Mouse (Mus musculus): Measurements from ENCODE around the gene Mthfd1.

Gene Mthfd1

DNA sequence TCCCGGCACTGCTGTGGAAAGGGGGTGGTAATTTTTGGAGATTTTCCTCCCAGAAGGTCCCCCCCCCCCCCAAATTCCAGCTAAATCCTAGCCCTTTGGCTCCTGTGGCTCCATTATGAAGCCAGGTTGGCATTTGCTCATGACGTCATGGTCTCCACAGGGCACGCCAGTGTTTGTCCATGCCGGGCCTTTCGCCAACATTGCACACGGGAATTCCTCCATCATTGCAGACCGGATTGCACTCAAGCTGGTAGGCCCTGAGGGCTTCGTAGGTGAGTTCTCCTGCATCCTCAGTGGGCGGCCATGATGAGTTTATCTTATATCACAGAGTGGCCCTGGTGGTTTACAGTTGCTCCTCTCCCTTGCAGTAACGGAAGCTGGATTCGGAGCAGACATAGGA, 48.4 kb downstream of the Mthfd1 start:
- no peak for DNase-seq (ENCODE audit: low spot score)

DNA sequence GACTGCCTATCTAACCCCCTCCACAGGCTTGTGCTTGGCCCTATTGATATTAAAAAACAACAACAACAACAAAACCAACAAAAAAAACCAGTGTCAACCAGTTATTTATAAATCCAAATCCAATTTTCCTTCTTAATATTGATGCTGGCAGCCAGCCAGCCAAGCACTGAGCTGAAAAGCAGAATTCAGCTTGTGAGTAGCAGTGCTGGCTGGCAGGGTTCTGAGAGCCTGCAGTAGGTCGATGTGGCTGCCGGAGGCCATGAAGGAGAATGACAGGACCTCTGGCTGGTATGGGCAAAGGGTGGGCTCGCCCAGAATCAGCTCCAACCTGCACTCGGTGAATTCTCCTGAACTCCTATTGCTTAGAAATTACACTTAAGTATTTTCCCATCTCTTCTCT, 49.1 kb downstream of the Mthfd1 start:
- DNase-seq (ENCODE audit: low spot score): no peak

GRCm38 (mm10) chr12:76305107-76305506, 50.0 kb downstream of the Mthfd1 start:
- no peak for DNase-seq (ENCODE audit: low spot score)

GRCm38 (mm10) chr12:76306852-76307561, 51.9 kb downstream of the Mthfd1 start:
- no peak for DNase-seq (ENCODE audit: low spot score)

DNA sequence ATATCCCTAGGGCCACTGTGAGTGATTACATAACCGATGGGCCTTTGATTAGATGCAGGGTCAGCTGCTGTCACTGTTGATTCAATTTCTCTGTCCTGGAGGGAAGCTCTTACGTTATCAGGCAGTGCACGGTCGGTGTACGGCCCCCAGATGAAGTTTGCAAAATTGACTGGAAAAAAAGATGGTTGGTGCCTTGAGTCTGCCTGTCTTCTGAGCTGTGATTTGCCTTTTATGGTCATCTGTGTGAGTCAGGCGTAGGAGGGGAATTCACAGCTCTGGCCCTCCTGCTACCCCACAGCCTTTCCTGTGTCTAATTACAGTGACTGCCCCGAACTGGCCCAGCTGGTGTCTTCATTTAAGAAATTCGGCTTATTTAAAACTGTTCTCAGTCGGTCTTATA, 52.9 kb downstream of the Mthfd1 start:
- peak; percentile 33 for DNase-seq (ENCODE audit: low spot score)

DNA sequence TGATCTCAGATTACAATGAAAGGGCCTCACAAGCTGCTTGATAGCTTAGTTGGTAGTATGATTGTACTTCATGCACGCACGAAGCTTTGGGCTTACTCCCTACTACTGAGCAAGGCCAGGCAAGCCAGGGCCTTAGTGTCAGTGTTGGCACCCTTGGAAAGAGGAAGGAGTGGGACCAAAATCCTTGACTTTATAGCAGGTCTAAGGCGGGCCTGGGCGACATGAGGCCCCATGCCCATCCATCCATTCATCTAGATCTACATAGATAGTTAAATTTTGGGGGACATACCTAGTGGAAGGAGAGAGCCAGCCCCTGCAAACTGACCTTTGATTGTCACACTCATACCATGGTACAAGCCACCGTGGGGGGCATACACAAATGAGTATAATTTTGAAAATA, 53.3 kb downstream of the Mthfd1 start:
- no peak for DNase-seq (ENCODE audit: low spot score)

- DNase-seq (ENCODE audit: low spot score): no peak
Observed at GRCm38 (mm10) chr12:76310007-76310406, 54.9 kb downstream of the Mthfd1 start.

DNA sequence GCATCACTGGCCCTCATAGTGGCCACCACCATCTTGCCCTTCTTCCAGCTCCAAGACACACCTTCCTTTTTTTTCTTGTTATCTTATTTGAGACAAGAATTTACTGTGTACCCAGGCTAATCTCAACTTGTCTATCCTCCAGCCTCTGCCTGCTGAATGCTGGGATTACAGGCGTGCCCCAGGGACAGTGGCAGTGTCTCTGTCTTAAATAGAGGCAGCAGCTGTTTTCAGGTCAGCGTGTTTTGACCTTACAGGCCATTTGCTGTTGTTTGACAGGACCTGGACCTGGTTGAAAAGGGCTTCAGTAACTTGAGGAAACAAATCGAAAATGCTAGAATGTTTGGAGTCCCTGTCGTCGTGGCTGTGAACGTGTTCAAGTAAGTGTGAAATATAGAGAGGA, 55.5 kb downstream of the Mthfd1 start:
- no peak for DNase-seq (ENCODE audit: low spot score)

- DNase-seq (ENCODE audit: low spot score): no peak
Observed at GRCm38 (mm10) chr12:76311227-76311626, 56.1 kb downstream of the Mthfd1 start.

DNA sequence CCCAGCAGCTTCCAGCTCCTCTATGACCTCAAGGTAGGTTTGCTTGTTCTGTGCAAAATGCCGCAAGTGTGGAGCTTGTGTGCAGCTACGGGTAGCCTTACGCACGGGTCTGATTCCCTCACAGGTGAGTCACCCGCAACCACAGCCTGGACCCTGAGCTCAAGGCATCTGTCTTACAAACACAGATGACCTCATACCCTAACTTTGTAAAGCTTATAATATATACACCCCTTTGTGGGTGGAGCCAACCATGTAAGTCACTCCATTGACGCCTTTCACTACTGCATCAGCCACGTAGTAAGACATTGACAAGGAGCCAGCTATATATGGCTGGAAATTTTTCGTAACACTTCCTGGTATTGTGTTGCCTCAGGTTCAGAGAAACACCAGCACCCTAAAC, 56.9 kb downstream of the Mthfd1 start:
- DNase-seq (ENCODE audit: low spot score): no peak

DNA sequence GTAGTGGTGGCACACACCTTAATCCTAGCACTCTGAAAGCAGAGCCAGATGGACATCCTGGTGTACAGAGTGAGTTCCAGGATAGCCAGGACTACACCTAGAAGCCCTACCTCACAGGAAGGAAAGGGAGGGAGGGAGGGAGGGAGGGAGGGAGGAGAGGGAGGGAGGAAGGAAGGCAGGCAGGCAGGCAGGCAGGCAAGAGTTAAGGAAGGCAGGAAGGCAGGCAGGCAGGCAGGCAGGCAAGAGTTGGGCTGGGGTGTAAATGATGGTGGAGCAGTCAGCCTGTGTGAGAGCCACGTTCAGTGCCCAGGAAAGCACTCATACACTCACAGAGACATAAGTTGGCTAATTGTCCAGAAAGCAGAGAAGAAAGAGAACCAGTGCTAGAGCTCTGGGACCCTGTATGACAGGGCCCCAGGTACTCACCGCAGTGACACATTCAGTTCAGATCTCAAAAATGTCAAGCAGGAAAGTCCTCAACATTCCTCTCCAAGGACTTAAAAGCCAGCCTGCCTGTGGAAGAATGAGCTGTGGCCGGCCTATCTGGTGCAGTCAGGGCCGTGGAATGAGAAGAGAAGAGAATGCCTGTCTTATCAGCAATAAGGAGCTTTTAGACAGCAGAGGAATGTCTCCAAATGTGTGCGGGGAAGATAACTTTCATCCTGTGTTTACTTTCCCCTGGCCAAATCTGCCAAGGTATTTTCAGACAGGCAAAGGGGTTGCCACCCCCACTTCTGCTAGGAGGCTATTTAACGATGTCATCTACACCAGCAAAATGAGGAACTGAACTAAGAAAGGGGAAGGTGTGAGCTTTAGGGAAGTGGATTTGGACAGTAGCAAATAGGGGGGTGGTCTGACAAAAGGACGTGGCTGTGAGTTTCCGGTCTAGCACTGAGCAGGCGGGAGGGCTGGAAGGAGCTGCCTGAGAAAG, 63.4 kb downstream of the Mthfd1 start:
- no peak for DNase-seq (ENCODE audit: low spot score)

DNA sequence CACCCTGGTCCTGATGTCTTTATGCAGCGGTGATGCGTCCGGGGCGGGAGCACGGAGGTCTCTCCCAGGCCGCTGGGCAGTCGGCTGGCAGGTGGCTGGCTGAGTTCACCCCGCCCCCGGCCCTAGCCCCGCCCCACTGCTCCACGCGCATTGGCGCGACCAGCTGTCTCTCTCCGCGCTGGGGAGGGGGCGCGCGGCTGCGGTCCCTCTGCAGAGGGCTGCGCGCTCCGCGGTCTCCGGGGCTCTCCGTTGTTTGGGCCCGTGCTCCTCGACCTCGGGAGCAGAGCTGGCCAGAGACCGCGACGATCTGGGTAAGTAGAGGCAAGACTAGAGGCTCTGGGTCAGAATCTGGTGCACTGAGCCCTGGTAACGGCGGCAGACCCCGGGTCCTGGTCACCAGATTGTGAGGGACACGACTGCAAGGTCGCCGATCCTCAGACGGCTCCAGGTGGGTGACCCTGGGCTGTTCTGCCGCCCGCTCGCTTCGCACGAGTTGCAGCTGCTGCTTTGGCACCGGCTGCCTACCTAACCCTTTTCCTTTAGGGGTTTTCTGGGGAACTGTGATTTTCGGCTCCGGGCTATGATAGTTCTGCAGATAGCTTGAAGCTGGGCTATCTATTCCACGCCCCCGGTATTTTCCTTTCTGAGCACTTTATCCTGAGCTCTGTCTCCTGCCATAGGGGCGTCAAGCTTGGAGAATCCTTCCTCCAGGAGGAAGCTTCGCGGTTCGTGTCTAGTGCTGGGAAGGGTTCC, 69.8 kb downstream of the Mthfd1 start, which contains the start of gene Akap5:
Gene Akap5, plus strand, starts transcription at position 213 of the 753 bp plus-strand sequence.
- peak; percentile 38 for DNase-seq (ENCODE audit: low spot score)

DNA sequence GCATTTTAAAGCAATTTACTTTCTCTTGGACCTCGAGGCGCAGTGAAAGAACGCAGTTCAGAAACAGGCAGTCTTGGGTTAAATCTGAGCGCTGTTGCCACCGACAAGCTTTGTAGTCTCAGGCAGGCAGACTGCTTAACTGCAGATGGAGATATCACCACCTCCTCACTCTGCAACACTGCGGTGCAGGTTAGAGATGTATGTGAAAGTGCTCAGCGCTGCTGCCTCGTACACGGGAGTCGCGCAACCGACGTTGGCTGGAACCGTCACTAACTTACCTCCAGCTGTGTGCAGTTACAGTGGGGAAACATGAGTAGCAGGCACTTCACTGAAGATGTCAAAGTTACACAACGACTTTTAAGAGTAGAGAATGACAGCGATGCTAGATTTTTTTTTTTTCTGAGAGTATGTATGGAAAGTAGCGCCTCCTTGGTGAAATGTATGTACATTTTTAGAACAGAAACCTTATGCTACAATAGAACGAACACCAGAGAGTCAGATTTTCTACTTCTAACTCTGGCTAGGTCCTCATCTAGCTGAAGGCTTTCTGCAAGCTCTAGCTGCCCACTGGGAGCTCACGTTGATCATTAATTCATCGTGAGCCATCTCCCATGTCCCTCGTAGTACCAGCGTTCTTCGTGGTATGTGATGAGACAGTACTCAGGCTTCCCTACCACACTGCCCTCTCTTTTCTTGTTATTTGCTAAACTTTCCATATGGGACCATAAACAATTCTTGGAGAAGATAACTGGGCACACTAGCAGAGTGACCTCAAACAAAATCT, 71.5 kb downstream of the Mthfd1 start:
- no peak for DNase-seq (ENCODE audit: low spot score)

DNA sequence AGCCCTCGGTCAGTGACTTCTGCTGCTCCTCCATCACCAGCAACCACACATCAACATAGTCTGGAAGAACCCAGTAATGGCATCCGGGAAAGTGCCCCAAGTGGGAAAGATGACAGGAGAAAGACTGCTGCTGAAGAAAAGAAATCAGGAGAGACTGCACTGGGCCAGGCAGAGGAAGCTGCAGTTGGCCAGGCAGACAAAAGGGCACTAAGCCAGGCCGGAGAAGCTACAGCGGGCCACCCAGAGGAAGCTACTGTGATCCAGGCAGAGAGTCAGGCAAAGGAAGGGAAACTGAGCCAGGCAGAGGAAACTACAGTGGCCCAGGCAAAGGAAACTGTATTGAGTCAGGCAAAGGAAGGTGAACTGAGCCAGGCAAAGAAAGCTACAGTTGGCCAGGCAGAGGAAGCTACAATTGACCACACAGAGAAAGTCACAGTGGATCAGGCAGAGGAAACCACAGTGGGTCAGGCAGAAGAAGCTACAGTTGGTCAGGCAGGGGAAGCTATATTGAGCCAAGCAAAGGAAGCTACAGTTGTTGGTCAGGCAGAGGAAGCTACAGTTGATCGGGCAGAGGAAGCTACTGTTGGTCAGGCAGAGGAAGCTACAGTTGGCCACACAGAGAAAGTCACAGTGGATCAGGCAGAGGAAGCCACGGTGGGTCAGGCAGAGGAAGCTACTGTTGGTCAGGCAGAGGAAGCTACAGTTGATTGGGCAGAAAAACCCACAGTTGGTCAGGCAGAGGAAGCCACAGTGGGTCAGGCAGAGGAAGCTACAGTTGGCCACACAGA, 73.7 kb downstream of the Mthfd1 start:
- DNase-seq (ENCODE audit: low spot score): no peak

GRCm38 (mm10) chr12:76333688-76334087, 78.6 kb downstream of the Mthfd1 start:
- DNase-seq (ENCODE audit: low spot score): no peak

DNA sequence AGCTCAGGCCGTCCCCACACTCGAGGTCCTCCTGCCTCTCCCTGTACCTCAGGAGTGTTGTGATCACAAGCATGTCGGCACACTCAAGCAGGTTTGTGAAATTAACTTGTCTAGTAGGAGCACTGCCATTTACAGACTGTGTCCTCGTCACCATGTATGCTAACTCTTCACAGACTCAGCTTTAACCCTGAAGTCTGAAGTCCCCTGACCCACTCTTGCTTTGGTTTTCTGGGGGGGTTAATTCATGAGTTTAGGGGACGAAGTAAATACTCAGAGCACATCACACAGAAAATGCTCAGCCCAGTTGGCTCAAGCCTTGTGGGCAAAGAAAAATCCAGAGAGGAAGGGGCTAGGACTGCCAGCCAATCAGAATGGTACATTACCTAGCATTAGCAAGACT, 80.5 kb downstream of the Mthfd1 start:
- no peak for DNase-seq (ENCODE audit: low spot score)

DNA sequence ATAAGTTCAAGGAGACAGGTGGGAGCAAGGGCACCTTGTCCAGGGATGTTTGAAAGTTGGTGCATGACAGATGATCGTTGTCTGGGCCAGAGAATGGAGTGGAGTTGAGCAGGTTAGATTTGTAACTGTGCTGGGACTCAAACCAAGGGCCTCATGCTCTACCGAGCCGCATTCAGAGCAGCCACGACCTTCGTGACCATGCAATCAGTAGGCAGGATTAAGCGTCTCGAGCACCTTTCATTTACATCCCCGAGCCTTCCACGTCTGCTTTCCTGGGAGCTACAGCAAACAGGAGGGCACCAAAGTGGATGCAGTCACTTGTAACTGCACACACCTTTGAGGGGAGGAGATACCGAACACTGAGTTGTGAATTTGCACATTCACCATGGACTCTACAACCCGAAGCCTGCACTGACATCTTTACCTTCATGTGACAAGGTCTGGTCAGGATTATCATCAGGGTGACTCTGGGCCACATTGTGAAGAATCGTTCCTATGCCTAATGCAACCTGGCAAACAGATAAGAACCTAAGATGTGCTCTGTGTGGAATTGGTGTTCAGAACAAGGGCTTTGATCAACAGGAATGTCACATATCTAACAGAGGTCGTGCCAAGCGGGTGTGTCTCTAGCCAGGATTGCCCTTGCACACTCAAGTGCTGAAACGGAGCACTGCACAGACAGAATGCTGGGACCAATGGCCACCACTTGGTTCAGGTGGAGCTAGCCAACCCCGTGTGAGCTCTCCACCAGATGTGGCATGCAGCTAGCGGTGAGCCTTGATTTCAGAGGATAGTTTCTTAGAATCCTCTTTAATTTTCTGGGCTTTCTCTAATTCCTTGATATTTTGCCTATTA, 81.2 kb downstream of the Mthfd1 start:
- no peak for DNase-seq (ENCODE audit: low spot score)

- peak; percentile 54 for DNase-seq (ENCODE audit: low spot score)
Observed at GRCm38 (mm10) chr12:76341080-76341479, 86.0 kb downstream of the Mthfd1 start.

DNA sequence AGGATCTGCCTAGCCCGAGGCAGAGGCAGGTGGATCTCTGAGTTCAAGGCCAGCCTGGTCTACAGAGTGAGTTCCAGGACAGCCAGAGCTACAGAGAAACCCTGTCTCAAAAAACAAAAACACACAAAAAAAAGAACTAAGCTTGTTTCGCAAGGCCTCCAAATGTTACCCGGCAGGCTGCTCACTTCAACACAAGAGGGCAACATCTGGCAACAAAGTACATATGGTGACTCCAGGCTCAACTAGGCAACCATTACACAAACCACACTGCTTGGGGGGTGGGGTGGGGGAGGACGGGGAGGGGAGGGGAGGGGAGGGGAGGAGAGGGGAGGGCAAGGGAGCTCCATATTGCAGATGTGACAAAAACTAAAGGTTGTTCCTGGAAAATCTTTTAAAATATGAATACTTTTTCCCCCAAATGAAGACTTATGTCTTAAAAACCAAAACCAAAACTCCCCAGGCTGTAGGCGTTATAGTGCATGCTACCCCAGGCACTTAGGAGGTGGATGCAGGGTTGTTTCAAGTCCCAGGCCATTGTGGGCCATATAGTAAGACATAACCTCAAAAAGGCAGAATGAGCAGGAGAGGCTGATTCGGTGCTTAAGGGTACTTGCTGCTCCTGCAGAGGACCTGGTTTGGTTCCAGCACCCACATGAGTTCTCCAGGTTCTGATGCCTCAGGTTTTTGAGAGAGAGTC, 90.8 kb downstream of the Mthfd1 start:
- no peak for DNase-seq (ENCODE audit: low spot score)

Measured in urinary bladder, postnatal 14 days (tissue).